Mouse (Mus musculus) embryonic fibroblast, embryonic 13.5 days (primary cell): Measurements from ENCODE around the gene Acaa1a.

ENCODE experiments used
- CTCF ChIP-seq: IDR thresholded peaks from 2 replicates; pipeline ENCODE4 v1.5.1; 2011; ENCODE audit warnings: mild to moderate bottlenecking, control low read depth, low read length, moderate library complexity, borderline replicate concordance; ENCODE audit not compliant: insufficient read depth
- POLR2A ChIP-seq: IDR thresholded peaks from 2 replicates; pipeline ENCODE4 v1.6.1; 2011; ENCODE audit warnings: low read depth, mild to moderate bottlenecking, control low read depth, low read length, moderate library complexity

GRCm38 (mm10) chr9:119365284-119365683, 25.8 kb downstream of the Acaa1a start, which contains the start of gene Slc22a14:
- TF ChIP-seq CTCF: no peak
- TF ChIP-seq POLR2A: no peak
